Mouse (Mus musculus) CH12.LX (cell line): ENCODE results near the gene Gatad2a. TPM values are rescaled to one million over a fixed set of nuclear protein-coding genes. Genes with fewer than 3 reads are reported as not detected.

ENCODE experiments used
- DNase-seq: peaks from one replicate; pipeline ENCODE4 v3.0.0-alpha.2; 2013; ENCODE audit errors: extremely low read depth
- H3K27ac ChIP-seq: 2 replicates; pipeline ENCODE4 v1.5.1; 2012; ENCODE audit warnings: low read depth, mild to moderate bottlenecking, control low read depth, moderate library complexity; ENCODE audit not compliant: insufficient read depth
- H3K27me3 ChIP-seq: replicated peaks from 2 replicates; pipeline ENCODE3; 2012; ENCODE audit warnings: inconsistent platforms
- H3K36me3 ChIP-seq, 2 experiments: replicated peaks in 1 of 2; 2 replicates each; pipeline versions ENCODE3 to v1.6.1; 2012; ENCODE audit warnings: inconsistent platforms in 1 of 2, low read length in 1 of 2, mild to moderate bottlenecking in 1 of 2, mixed read lengths in 1 of 2, moderate library complexity in 1 of 2; ENCODE audit not compliant: control insufficient read depth in 1 of 2, insufficient read depth in 1 of 2
- H3K4me1 ChIP-seq, 2 experiments: 2 replicates each; pipeline ENCODE4 v1.6.1; 2012; ENCODE audit warnings: inconsistent platforms in 1 of 2, moderate library complexity in 1 of 2; ENCODE audit not compliant: insufficient read depth in 2 of 2, control insufficient read depth in 1 of 2
- H3K4me2 ChIP-seq: 2 replicates; pipeline ENCODE4 v1.6.1; 2012; ENCODE audit warnings: low read depth, mild to moderate bottlenecking, control low read depth; ENCODE audit not compliant: poor library complexity, insufficient read depth, severe bottlenecking
- H3K4me3 ChIP-seq, 3 experiments: fragments of 150-350 bp in 1 of 3; sonication (generic) in 1 of 3; replicated peaks in 1 of 3; 2 replicates each; pipeline versions ENCODE3 to v1.5.1; 2011 to 2012; ENCODE audit warnings: low read depth in 2 of 3, low read length in 2 of 3, mild to moderate bottlenecking in 2 of 3, moderate library complexity in 2 of 3, control low read depth in 1 of 3, improper control_type of control experiment in 1 of 3, inconsistent platforms in 1 of 3, mixed read lengths in 1 of 3; ENCODE audit not compliant: poor library complexity in 1 of 3
- H3K79me2 ChIP-seq: replicated peaks from 2 replicates; pipeline ENCODE4 v1.6.1; 2012; ENCODE audit warnings: mild to moderate bottlenecking, moderate library complexity; ENCODE audit not compliant: control insufficient read depth, poor library complexity, insufficient read depth, severe bottlenecking; ENCODE audit errors: extremely low read depth
- H3K9ac ChIP-seq: 2 replicates; pipeline ENCODE4 v1.6.1; 2012; ENCODE audit warnings: low read depth, mild to moderate bottlenecking, control low read depth, moderate library complexity; ENCODE audit not compliant: insufficient read depth
- H3K9me3 ChIP-seq: replicated peaks from 2 replicates; pipeline ENCODE3; 2012; ENCODE audit warnings: low read length, inconsistent platforms, mixed read lengths
- CHD1 ChIP-seq: IDR thresholded peaks from 2 replicates; pipeline ENCODE4 v1.6.1; 2012; ENCODE audit warnings: low read depth, low read length, improper control_type of control experiment, inconsistent platforms
- CHD2 ChIP-seq: IDR thresholded peaks from 2 replicates; pipeline ENCODE4 v1.6.1; 2011; ENCODE audit warnings: low read length, improper control_type of control experiment
- E2F4 ChIP-seq: IDR thresholded peaks from 2 replicates; pipeline ENCODE4 v1.6.1; 2011; ENCODE audit warnings: low read depth, low read length, improper control_type of control experiment; ENCODE audit not compliant: insufficient replicate concordance
- EP300 ChIP-seq: IDR thresholded peaks from 2 replicates; pipeline ENCODE4 v1.6.1; 2011; ENCODE audit warnings: low read length, improper control_type of control experiment
- ETS1 ChIP-seq: conservative IDR thresholded peaks from 2 replicates; pipeline ENCODE4 v1.6.1; 2012; ENCODE audit warnings: low read depth, mild to moderate bottlenecking, inconsistent platforms, low read length, improper control_type of control experiment, moderate library complexity
- GABPA ChIP-seq: IDR thresholded peaks from 2 replicates; pipeline ENCODE4 v1.6.1; 2012; ENCODE audit warnings: low read depth, low read length, improper control_type of control experiment, inconsistent platforms; ENCODE audit not compliant: insufficient replicate concordance
- HCFC1 ChIP-seq: IDR thresholded peaks from 2 replicates; pipeline ENCODE4 v1.6.1; 2012; ENCODE audit warnings: low read depth, mild to moderate bottlenecking, inconsistent platforms, low read length, improper control_type of control experiment
- IRF4 ChIP-seq: IDR thresholded peaks from 2 replicates; pipeline ENCODE4 v1.6.1; 2014; ENCODE audit warnings: low read depth, mild to moderate bottlenecking, inconsistent platforms, low read length, improper control_type of control experiment
- JUN ChIP-seq: IDR thresholded peaks from 2 replicates; pipeline ENCODE4 v1.6.1; 2011; ENCODE audit warnings: low read depth, mild to moderate bottlenecking, low read length, improper control_type of control experiment, moderate library complexity; ENCODE audit not compliant: insufficient read depth
- JUND ChIP-seq: conservative IDR thresholded peaks from 2 replicates; pipeline ENCODE4 v1.6.1; 2011; ENCODE audit warnings: low read depth, low read length, improper control_type of control experiment
- KAT2A ChIP-seq: IDR thresholded peaks from 2 replicates; pipeline ENCODE4 v1.6.1; 2012; ENCODE audit warnings: low read length, improper control_type of control experiment, inconsistent platforms; ENCODE audit not compliant: insufficient replicate concordance
- MAX ChIP-seq: IDR thresholded peaks from 2 replicates; pipeline ENCODE4 v1.6.1; 2011; ENCODE audit warnings: low read length, improper control_type of control experiment
- MAZ ChIP-seq: IDR thresholded peaks from 2 replicates; pipeline ENCODE4 v1.6.1; 2012; ENCODE audit warnings: low read depth, mild to moderate bottlenecking, inconsistent platforms, low read length, improper control_type of control experiment, moderate library complexity
- MXI1 ChIP-seq: IDR thresholded peaks from 2 replicates; pipeline ENCODE4 v1.6.1; 2011; ENCODE audit warnings: mild to moderate bottlenecking, low read depth, low read length, improper control_type of control experiment
- MYC ChIP-seq: IDR thresholded peaks from 2 replicates; pipeline ENCODE4 v1.6.1; 2011; ENCODE audit warnings: low read depth, mild to moderate bottlenecking, improper control_type of control experiment, low read length
- NELFE ChIP-seq: IDR thresholded peaks from 2 replicates; pipeline ENCODE4 v1.6.1; 2011; ENCODE audit warnings: low read depth, low read length, improper control_type of control experiment
- NRF1 ChIP-seq: IDR thresholded peaks from 2 replicates; pipeline ENCODE4 v1.6.1; 2014; ENCODE audit warnings: low read depth, mild to moderate bottlenecking, inconsistent platforms, low read length, improper control_type of control experiment, moderate library complexity
- POLR2AphosphoS2 ChIP-seq: IDR thresholded peaks from 2 replicates; pipeline ENCODE4 v1.6.1; 2011; ENCODE audit warnings: low read depth, low read length, improper control_type of control experiment
- RAD21 ChIP-seq: IDR thresholded peaks from 2 replicates; pipeline ENCODE4 v1.6.1; 2011; ENCODE audit warnings: low read depth, mild to moderate bottlenecking, low read length, improper control_type of control experiment, moderate library complexity
- SIN3A ChIP-seq: IDR thresholded peaks from 2 replicates; pipeline ENCODE4 v1.6.1; 2012; ENCODE audit warnings: low read length, improper control_type of control experiment, inconsistent platforms
- SMC3 ChIP-seq: IDR thresholded peaks from 2 replicates; pipeline ENCODE4 v1.6.1; 2011; ENCODE audit warnings: low read depth, low read length, improper control_type of control experiment
- TBP ChIP-seq: conservative IDR thresholded peaks from 2 replicates; pipeline ENCODE4 v1.6.1; 2011; ENCODE audit warnings: low read depth, low read length, improper control_type of control experiment
- UBTF ChIP-seq: IDR thresholded peaks from 2 replicates; pipeline ENCODE4 v1.6.1; 2012; ENCODE audit warnings: low read depth, mild to moderate bottlenecking, inconsistent platforms, low read length, improper control_type of control experiment, moderate library complexity
- USF1 ChIP-seq: IDR thresholded peaks from 2 replicates; pipeline ENCODE4 v1.6.1; 2014; ENCODE audit warnings: low read depth, mild to moderate bottlenecking, inconsistent platforms, low read length, improper control_type of control experiment
- USF2 ChIP-seq: conservative IDR thresholded peaks from 2 replicates; pipeline ENCODE4 v1.6.1; 2011; ENCODE audit warnings: low read depth, low read length, improper control_type of control experiment
- ZKSCAN1 ChIP-seq: IDR thresholded peaks from 2 replicates; pipeline ENCODE4 v1.6.1; 2012; ENCODE audit warnings: low read depth, inconsistent platforms, low read length, improper control_type of control experiment, borderline replicate concordance
- ZMIZ1 ChIP-seq: IDR thresholded peaks from 2 replicates; pipeline ENCODE4 v1.6.1; 2012; ENCODE audit warnings: low read depth, mild to moderate bottlenecking, inconsistent platforms, low read length, improper control_type of control experiment
- dilution Hi-C: fragments of 300-500 bp; cut with MboI; formaldehyde crosslinking; loops from 2 replicates; pipeline ENCODE4 v1.14.3; 2020; ENCODE audit warnings: low sequenced_read_pairs; ENCODE audit not compliant: extremely low pct_unique_long_range_greater_than_20kb, extremely low pct_ligation_motif_present
- in situ Hi-C: fragments of 300-500 bp; cut with MboI; formaldehyde crosslinking; loops from 3 replicates; pipeline ENCODE4 v1.14.3; 2019; ENCODE audit warnings: low sequenced_read_pairs, low pct_ligation_motif_present, low pct_unique_long_range_greater_than_20kb, mixed read lengths
- polyA plus RNA-seq: library from polyadenylated mRNA; unstranded; fragments of >175 nt; gene quantifications from 2 replicates; pipeline ENCODE4 v1.2.1, GENCODE M21; 2012; ENCODE audit warnings: low read depth; ENCODE audit not compliant: insufficient read length
- total RNA-seq, 2 experiments: library from RNA; depleted of rRNA; stranded (reverse); fragments of 300-350 nt in 1 of 2; fragments of >200 nt in 1 of 2; gene quantifications; 2 replicates each; pipeline ENCODE4 v1.2.3; 2012 to 2014

Gene Gatad2a
- total and polyA plus RNA-seq, 3 experiments = 35.7 to 95.1 (median 70.8) TPM

GRCm38 (mm10) chr8:69863387-69864020, 132.7 kb downstream of the Gatad2a start:
- TF ChIP-seq SMC3 = no peak
- no peak for TF ChIP-seq USF2
- TF ChIP-seq CHD1 = no peak
- no peak for TF ChIP-seq NELFE
- no peak for TF ChIP-seq UBTF
- TF ChIP-seq GABPA = no peak
- TF ChIP-seq ZKSCAN1 = no peak
- no peak for TF ChIP-seq NRF1
- no peak for TF ChIP-seq MAZ
- TF ChIP-seq ZMIZ1 = no peak
- TF ChIP-seq JUND = no peak
- no peak for TF ChIP-seq E2F4
- TF ChIP-seq MXI1 = no peak
- TF ChIP-seq MYC = no peak
- no peaks in the 10 kb centered on the region for H3K9me3 ChIP-seq
- no peak overlapping the region for H3K4me2 ChIP-seq
- in situ Hi-C loops (no loop called here), dilution Hi-C loops (no loop called here)
- H3K4me1 ChIP-seq = peaks cover 2 to 13% of the 10 kb centered on the region in 2 experiments; a peak in 2 of 4 replicates
- no peak overlapping the region for H3K27ac ChIP-seq
- H3K36me3 ChIP-seq = peaks cover 2 to 13% of the 10 kb centered on the region in 2 experiments
- H3K9ac ChIP-seq = no peak overlapping the region
- no peaks in the 10 kb centered on the region for H3K27me3 ChIP-seq
- no peak for DNase-seq
- no peak overlapping the region for H3K4me3 ChIP-seq
- H3K79me2 ChIP-seq = no peaks in the 10 kb centered on the region

DNA sequence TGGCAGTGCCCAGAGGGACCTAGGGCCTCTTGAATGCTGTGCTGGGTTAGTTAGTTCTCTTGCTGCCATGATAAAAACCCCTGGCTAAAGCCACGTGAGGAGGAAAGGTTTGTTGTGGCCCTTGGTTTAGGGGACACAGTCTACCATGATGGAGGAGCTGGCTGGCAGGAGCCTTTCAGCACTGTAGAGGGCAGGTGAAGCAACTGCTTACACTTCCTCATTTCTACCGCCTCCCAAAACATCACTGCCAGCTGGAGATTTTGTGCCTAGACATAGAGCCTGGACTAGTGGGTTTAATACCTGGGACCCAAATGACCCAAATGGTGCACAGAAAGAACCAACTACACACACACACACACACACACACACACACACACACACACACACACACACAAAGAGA, 134.9 kb downstream of the Gatad2a start:
- Histone ChIP-seq H3K36me3 (peaks cover 2 to 13% of the 10 kb centered on the region in 2 experiments), H3K9ac (no peak overlapping the region), H3K79me2 (no peaks in the 10 kb centered on the region), H3K27me3 (no peaks in the 10 kb centered on the region), H3K4me1 (peaks cover 2 to 13% of the 10 kb centered on the region in 2 experiments; a peak in 2 of 4 replicates), H3K27ac (no peak overlapping the region), H3K4me2 (no peak overlapping the region), H3K9me3 (no peaks in the 10 kb centered on the region), H3K4me3 (no peak overlapping the region)
- TF ChIP-seq SIN3A = no peak
- no peak for TF ChIP-seq ETS1
- TF ChIP-seq ZKSCAN1 = no peak
- TF ChIP-seq USF1 = no peak
- no peak for TF ChIP-seq JUN
- TF ChIP-seq EP300 = no peak
- TF ChIP-seq TBP = no peak
- TF ChIP-seq MAX = no peak
- TF ChIP-seq RAD21 = no peak
- TF ChIP-seq HCFC1 = no peak
- TF ChIP-seq IRF4 = no peak
- no peak for TF ChIP-seq NELFE
- no peak for TF ChIP-seq KAT2A
- TF ChIP-seq USF2 = no peak
- TF ChIP-seq CHD2 = no peak
- TF ChIP-seq MAZ = no peak
- TF ChIP-seq GABPA = no peak
- TF ChIP-seq POLR2AphosphoS2 = no peak
- DNase-seq = peak; percentile 11
- dilution Hi-C loops = no loop called here
- in situ Hi-C loops = no loop called here
